Mouse (Mus musculus) liver, embryonic 14.5 days (tissue): ENCODE measurements around the gene Snx27. TPM values are rescaled to one million over a fixed set of nuclear protein-coding genes. Genes with fewer than 3 reads are reported as not detected.

Source experiments
- ATAC-seq: fragments of 200-750 bp; cut with Nextera tagmentation; 2 replicates; pipeline ENCODE4 v1.8.0; 2017; ENCODE audit warnings: moderate number of reproducible peaks, mild to moderate bottlenecking, moderate library complexity; ENCODE audit not compliant: insufficient read depth
- DNase-seq, 3 experiments: peaks; one replicate each; pipeline ENCODE4 v3.0.0-alpha.2; 2012 to 2013; ENCODE audit warnings: low read depth in 3 of 3, low spot score in 3 of 3
- H3K27ac ChIP-seq: fragments of 300-500 bp; sonication (generic); 2 replicates; pipeline ENCODE4 v1.5.1; 2014; ENCODE audit warnings: moderate library complexity, mild to moderate bottlenecking, control low read depth, inconsistent platforms
- H3K27me3 ChIP-seq: fragments of 300-500 bp; sonication (generic); 2 replicates; pipeline ENCODE4 v1.6.1; 2014; ENCODE audit warnings: mild to moderate bottlenecking, low read length, moderate library complexity; ENCODE audit not compliant: control insufficient read depth, insufficient read depth
- H3K36me3 ChIP-seq: fragments of 300-500 bp; sonication (generic); replicated peaks from 2 replicates; pipeline ENCODE4 v1.6.1; 2014; ENCODE audit warnings: low read depth; ENCODE audit not compliant: control insufficient read depth, insufficient read depth
- H3K4me1 ChIP-seq, 2 experiments: fragments of 200-500 bp in 1 of 2; fragments of 300-500 bp in 1 of 2; sonication (generic) in 1 of 2; replicated peaks; 2 replicates each; pipeline ENCODE4 v1.6.1; 2012 to 2014; ENCODE audit warnings: antibody characterized with exemption in 1 of 2, inconsistent platforms in 1 of 2, low read length in 1 of 2; ENCODE audit not compliant: control insufficient read depth in 2 of 2, insufficient read depth in 2 of 2
- H3K4me2 ChIP-seq: fragments of 300-500 bp; sonication (generic); 2 replicates; pipeline ENCODE4 v1.6.1; 2014; ENCODE audit warnings: low read depth, mild to moderate bottlenecking, control low read depth, moderate library complexity
- H3K4me3 ChIP-seq, 2 experiments: fragments of 200-500 bp in 1 of 2; fragments of 300-500 bp in 1 of 2; sonication (generic) in 1 of 2; 2 replicates each; pipeline ENCODE4 v1.5.1; 2012 to 2014; ENCODE audit warnings: low read depth in 2 of 2, low read length in 2 of 2, mild to moderate bottlenecking in 2 of 2, control low read depth in 1 of 2, inconsistent platforms in 1 of 2, moderate library complexity in 1 of 2; ENCODE audit not compliant: insufficient read depth in 1 of 2
- H3K9ac ChIP-seq: fragments of 300-500 bp; sonication (generic); replicated peaks from 2 replicates; pipeline ENCODE4 v1.6.1; 2014; ENCODE audit warnings: mild to moderate bottlenecking, control low read depth, moderate library complexity
- H3K9me3 ChIP-seq: fragments of 300-500 bp; sonication (generic); 2 replicates; pipeline ENCODE4 v1.6.1; 2016; ENCODE audit warnings: low read length, mixed read lengths; ENCODE audit not compliant: control insufficient read depth
- CTCF ChIP-seq: IDR thresholded peaks from 2 replicates; pipeline ENCODE4 v1.5.1; 2016; ENCODE audit warnings: antibody characterized with exemption, low read depth, control low read depth
- EP300 ChIP-seq: IDR thresholded peaks from 2 replicates; pipeline ENCODE4 v1.6.1; 2016; ENCODE audit warnings: antibody characterized with exemption, low read depth
- WGBS: fragments of 180-500 bp; shearing (Covaris S2); extraction: QIAGEN DNeasy Blood & Tissue Kit; methylation state at CpG from one replicate; pipeline ENCODE4 v1.1.7; 2014; ENCODE audit not compliant: insufficient replicate concordance; 5-methylcytosine and 5-hydroxymethylcytosine counted together
- polyA plus RNA-seq, 2 experiments: library from polyadenylated mRNA; depleted of rRNA in 1 of 2; stranded (reverse) in 1 of 2; unstranded in 1 of 2; fragments of >200 nt; fragmentation: Nextera tagmentation in 1 of 2; extraction: Ambion mirVana in 1 of 2; gene quantifications; 2 replicates each; pipeline versions ENCODE4 v1.2.1 to v1.2.3; 2012 to 2014

Gene Snx27
- polyA plus RNA-seq, 2 experiments: 5.6 to 9.7 TPM

DNA sequence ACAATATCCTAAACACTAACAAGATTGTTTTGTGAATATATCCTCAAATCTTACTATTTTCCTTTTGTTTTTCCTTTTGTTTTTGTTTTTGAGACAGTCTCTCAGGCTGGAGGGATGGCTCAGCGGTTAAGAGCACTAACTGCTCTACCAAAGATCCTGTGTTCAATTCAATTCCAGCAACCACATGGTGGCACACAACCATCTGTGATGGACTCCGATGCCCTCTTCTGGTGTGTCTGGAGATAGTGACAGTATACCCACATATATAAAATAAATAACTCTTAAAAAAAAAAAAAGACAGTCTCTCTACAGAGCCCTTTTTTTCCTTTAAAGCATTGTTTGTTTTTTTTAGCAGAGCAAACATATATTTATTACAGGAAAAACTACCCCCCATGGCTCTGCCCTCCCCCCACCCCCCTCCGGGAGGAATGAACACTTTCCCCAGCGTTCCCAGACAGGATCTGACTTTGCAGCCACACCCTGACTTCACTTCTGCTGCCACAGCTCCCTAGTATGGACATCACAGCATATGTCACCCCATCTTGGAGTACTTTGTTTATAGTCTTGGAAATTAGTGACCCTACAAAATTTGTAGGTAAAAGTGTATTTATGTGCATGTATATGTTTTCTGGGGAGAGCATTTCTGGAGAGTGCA lies 18.0 kb downstream of the Snx27 start:
- TF ChIP-seq CTCF (no peak), EP300 (no peak)
- 68% methylated on average over 4 of the region's 4 CpGs for WGBS
- Histone ChIP-seq H3K4me2 (no peak overlapping the region), H3K27ac (no peak overlapping the region), H3K36me3 (peaks cover 2% of the 10 kb centered on the region; the same call in 1 of the 2 replicates), H3K27me3 (no peaks in the 10 kb centered on the region), H3K9ac (no peak overlapping the region), H3K4me3 (no peak overlapping the region), H3K4me1 (no peaks in the 10 kb centered on the region), H3K9me3 (no peaks in the 10 kb centered on the region)
- no peak for DNase-seq
- ATAC-seq: no peak

DNA sequence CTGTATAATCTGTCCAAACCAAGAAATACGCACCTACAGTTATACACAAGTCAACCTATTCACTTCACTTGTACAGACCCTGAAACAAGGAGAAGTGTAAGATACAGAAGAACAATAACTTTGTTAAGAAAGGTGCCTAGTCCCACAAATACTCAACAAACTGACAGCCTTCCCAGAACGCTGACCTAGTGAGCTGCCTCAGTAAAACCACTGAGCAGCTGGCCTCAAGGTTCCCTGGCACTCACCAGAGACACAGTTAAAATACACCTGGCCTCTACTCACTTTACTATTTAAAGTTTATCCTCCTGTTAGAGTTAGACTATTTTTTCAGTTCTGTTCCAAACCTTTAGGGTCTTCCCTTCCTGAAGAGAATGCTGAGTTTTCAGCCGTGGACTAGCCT lies 19.4 kb downstream of the Snx27 start:
- Histone ChIP-seq H3K4me3 (no peak overlapping the region), H3K9ac (no peak overlapping the region), H3K4me2 (no peak overlapping the region), H3K9me3 (no peaks in the 10 kb centered on the region), H3K36me3 (peaks cover 2% of the 10 kb centered on the region; the same call in 1 of the 2 replicates), H3K27me3 (no peaks in the 10 kb centered on the region), H3K4me1 (no peaks in the 10 kb centered on the region), H3K27ac (no peak overlapping the region)
- DNase-seq: no peak
- WGBS: 62% methylated on average over 3 of the region's 3 CpGs
- no peak for TF ChIP-seq CTCF
- no peak for TF ChIP-seq EP300
- ATAC-seq: no peak

- no peak overlapping the region for H3K9ac ChIP-seq
- no peaks in the 10 kb centered on the region for H3K9me3 ChIP-seq
- H3K4me3 ChIP-seq: no peak overlapping the region
- DNase-seq (no peak), ATAC-seq (no peak)
- no peaks in the 10 kb centered on the region for H3K27me3 ChIP-seq
- H3K27ac ChIP-seq: no peak overlapping the region
- H3K4me2 ChIP-seq: no peak overlapping the region
- 67% methylated on average over 5 of the region's 5 CpGs for WGBS
- TF ChIP-seq EP300: no peak
- no peak for TF ChIP-seq CTCF
- peaks cover 2% of the 10 kb centered on the region; the same call in 1 of the 2 replicates for H3K36me3 ChIP-seq
- H3K4me1 ChIP-seq: no peaks in the 10 kb centered on the region
Observed at GRCm38 (mm10) chr3:94559931-94560429, 22.5 kb downstream of the Snx27 start.

GRCm38 (mm10) chr3:94549041-94549440 lies 33.5 kb downstream of the Snx27 start:
- Histone ChIP-seq H3K27me3 (no peaks in the 10 kb centered on the region), H3K27ac (no peak overlapping the region), H3K36me3 (no peaks in the 10 kb centered on the region), H3K4me1 (no peaks in the 10 kb centered on the region), H3K9me3 (no peaks in the 10 kb centered on the region), H3K4me3 (no peak overlapping the region), H3K9ac (no peak overlapping the region), H3K4me2 (no peak overlapping the region)
- TF ChIP-seq CTCF (no peak), EP300 (no peak)
- WGBS: 50% methylated on average over 2 of the region's 2 CpGs
- DNase-seq (no peak), ATAC-seq (no peak)

DNA sequence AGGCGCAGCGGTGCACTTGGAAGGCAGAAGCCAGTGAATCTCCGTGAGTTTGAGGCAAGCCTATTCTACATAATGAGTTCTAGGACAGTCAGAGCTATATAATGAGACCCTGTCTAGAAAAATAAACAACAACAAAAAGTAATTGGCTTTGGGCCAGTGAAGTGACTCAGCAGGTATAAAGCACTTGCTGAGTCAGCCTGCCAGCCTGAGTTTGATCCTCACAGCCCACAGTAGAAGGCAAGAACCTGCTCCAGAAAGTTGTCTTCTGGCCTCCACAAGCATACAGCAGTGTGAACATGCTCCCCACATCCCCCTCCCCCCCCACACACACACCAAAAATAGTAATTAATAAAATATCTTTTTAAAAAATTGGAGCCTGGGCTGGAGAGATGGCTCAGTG lies 45.3 kb downstream of the Snx27 start:
- H3K27ac ChIP-seq: no peak overlapping the region
- 90% methylated on average over 3 of the region's 3 CpGs for WGBS

More for the DNA sequence above, 45.3 kb downstream of the Snx27 start:
- Histone ChIP-seq H3K4me3 (no peak overlapping the region), H3K9me3 (no peaks in the 10 kb centered on the region), H3K27me3 (no peaks in the 10 kb centered on the region), H3K4me1 (peaks cover 2 to 4% of the 10 kb centered on the region in 2 experiments; a peak in 3 of 4 replicates), H3K36me3 (no peaks in the 10 kb centered on the region), H3K9ac (no peak overlapping the region), H3K4me2 (no peak overlapping the region)
- DNase-seq: peak; percentile 20 to 48 (median 44)
- no peak for TF ChIP-seq EP300
- no peak for TF ChIP-seq CTCF
- peak; percentile 50; the same call in 1 of the 2 replicates for ATAC-seq
